Mouse (Mus musculus) midbrain, embryonic 10.5 days (tissue): ENCODE data around the gene Zfp143. TPM values are rescaled to one million over a fixed set of nuclear protein-coding genes. Genes with fewer than 3 reads are reported as not detected.
A peak's percentile ranks its signal among the peaks of the same experiment; 100 is the strongest.
"Not testable (repeated sequence)": the region's sequence is repeated elsewhere in the genome, so short reads cannot be mapped to it uniquely, and the experiment has no call there.

Source experiments
- DNase-seq: peaks from one replicate; pipeline ENCODE4 v3.0.0-alpha.2; 2017; ENCODE audit warnings: low spot score
- H3K27ac ChIP-seq: fragments of 300-500 bp; sonication (generic); replicated peaks from 2 replicates; pipeline ENCODE4 v1.5.1; 2016; ENCODE audit warnings: mild to moderate bottlenecking
- H3K27me3 ChIP-seq: fragments of 300-500 bp; sonication (generic); 2 replicates; pipeline ENCODE4 v1.6.1; 2016; ENCODE audit warnings: low read depth, mild to moderate bottlenecking; ENCODE audit not compliant: poor library complexity, severe bottlenecking
- H3K36me3 ChIP-seq: fragments of 300-500 bp; sonication (generic); 2 replicates; pipeline ENCODE4 v1.6.1; 2016; ENCODE audit warnings: mild to moderate bottlenecking, moderate library complexity
- H3K4me1 ChIP-seq: fragments of 300-500 bp; sonication (generic); 2 replicates; pipeline ENCODE4 v1.6.1; 2016
- H3K4me3 ChIP-seq: fragments of 300-500 bp; sonication (generic); 2 replicates; pipeline ENCODE4 v1.5.1; 2016; ENCODE audit warnings: mild to moderate bottlenecking, moderate library complexity
- H3K9me3 ChIP-seq: fragments of 300-500 bp; sonication (generic); replicated peaks from 2 replicates; pipeline ENCODE4 v1.6.1; 2016; ENCODE audit warnings: mild to moderate bottlenecking
- WGBS: fragments of 180-500 bp; shearing (Covaris S2); methylation state at CpG from one replicate; pipeline ENCODE4 v1.1.7; 2016; 5-methylcytosine and 5-hydroxymethylcytosine counted together
- polyA plus RNA-seq: library from polyadenylated mRNA; unstranded; fragments of >200 nt; fragmentation: Nextera tagmentation; extraction: Ambion mirVana; gene quantifications from 2 replicates; pipeline ENCODE4 v1.2.1, GENCODE M21; 2016

Zfp143 gene
- polyA plus RNA-seq: 26.9 and 31.0 TPM in 2 replicates

GRCm38 (mm10) chr7:110061199-110061751, at the start of gene Zfp143:
Gene Zfp143 (plus strand): TSS chr7:110061217.
- whole genome bisulfite sequencing: 0% methylated on average over 34 of the region's 34 CpGs
- Histone ChIP-seq H3K36me3 (peaks cover 60% of the 10 kb centered on the region), H3K27me3 (no peaks in the 10 kb centered on the region), H3K27ac (peak within 1 kb of the TSS; percentile 98), H3K4me1 (peaks cover 20% of the 10 kb centered on the region), H3K9me3 (no peaks in the 10 kb centered on the region), H3K4me3 (peak within 1 kb of the TSS; percentile 72)
- peak; percentile 100 for DNase-seq

DNA sequence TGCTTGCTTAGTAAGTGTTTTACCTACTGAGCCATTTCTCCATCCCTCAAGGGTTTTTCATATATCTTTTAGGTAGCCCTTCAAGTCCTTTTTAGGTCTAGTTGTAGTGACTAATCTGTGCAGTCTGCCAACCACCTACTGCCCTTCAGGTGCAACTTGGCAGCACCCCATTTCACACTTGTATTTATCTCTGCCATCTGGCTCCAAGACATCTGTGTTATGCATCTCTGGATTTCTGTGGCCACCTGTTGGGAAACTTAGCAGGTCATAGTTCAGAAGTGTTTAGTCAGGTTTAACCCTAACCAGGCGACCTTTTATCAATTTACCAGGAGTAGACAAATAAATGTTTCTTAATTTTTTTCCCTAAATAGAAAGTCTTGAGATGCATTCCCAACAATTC, 49.6 kb upstream of the Zfp143 start:
- 62% methylated on average over 1 of the region's 1 CpGs for WGBS
- no peaks in the 10 kb centered on the region for H3K27me3 ChIP-seq
- H3K4me3 ChIP-seq: no peak overlapping the region
- DNase-seq: no peak
- no peaks in the 10 kb centered on the region for H3K9me3 ChIP-seq
- H3K27ac ChIP-seq: no peak overlapping the region
- no peaks in the 10 kb centered on the region for H3K36me3 ChIP-seq
- no peaks in the 10 kb centered on the region for H3K4me1 ChIP-seq

- H3K4me1 ChIP-seq: peaks cover 5% of the 10 kb centered on the region
Measured at GRCm38 (mm10) chr7:110014272-110014671, 46.7 kb upstream of the Zfp143 start.

GRCm38 (mm10) chr7:110018117-110018630, 42.8 kb upstream of the Zfp143 start, which contains the start of gene Ipo7:
Gene Ipo7 (plus strand): TSS chr7:110018274.
- Histone ChIP-seq H3K4me3 (peak within 1 kb of the TSS; percentile 96), H3K27ac (peak within 1 kb of the TSS; percentile 96), H3K36me3 (peaks cover 24% of the 10 kb centered on the region), H3K4me1 (peaks cover 19% of the 10 kb centered on the region), H3K9me3 (no peaks in the 10 kb centered on the region), H3K27me3 (no peaks in the 10 kb centered on the region)
- peak; percentile 94 for DNase-seq
- under 1% methylated on average over 48 of the region's 48 CpGs for WGBS

More at GRCm38 (mm10) chr7:110014272-110014671, 46.7 kb upstream of the Zfp143 start:
- no peaks in the 10 kb centered on the region for H3K27me3 ChIP-seq
- WGBS: 85% methylated on average over 5 of the region's 5 CpGs
- H3K36me3 ChIP-seq: no peaks in the 10 kb centered on the region
- H3K4me3 ChIP-seq: no peak overlapping the region
- H3K9me3 ChIP-seq: no peaks in the 10 kb centered on the region
- no peak overlapping the region for H3K27ac ChIP-seq
- DNase-seq: no peak

DNA sequence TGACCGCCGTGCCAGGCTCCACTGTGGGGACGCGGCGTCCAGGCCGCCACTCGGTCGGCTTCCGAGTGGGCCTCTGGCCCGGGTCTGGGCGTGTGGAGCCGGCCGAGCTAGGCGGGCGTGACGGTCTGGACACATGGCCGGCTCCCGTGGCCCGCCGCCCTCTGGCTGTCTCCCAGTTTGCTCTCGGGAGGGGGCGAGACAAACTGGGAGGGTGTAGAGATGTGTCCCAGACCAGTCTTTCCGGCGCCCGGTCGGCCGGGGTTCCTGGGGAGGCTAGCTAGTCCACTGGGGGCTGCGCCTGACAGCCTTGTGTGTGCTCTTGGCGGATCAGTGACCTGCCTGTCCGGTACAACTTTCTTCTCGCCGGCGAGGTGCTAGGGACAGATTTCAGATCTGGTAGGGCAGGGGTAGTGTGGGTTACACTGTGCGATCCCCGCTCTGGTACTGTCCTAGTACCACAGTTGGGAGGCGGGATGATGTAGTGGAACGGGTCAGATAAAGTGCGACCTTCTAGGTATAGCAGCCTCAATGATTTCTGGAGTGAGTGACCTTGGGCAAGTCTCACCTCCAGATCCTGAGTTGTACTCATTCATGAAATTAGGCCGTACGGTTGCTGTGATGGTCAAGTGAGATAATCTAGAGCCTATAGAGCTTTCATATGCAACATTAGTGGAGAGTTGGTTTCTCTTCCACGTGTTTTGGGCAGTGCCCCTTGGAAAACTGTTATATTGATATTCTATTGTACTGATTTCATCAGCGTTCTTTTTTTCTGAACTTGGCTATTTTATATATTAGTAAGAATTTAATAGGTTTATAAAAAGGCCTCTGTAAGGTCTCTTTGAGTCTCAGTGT, 42.2 kb upstream of the Zfp143 start:
- H3K9me3 ChIP-seq: peaks cover under 1% of the 10 kb centered on the region; the same call in 1 of the 2 replicates
- peaks cover 31% of the 10 kb centered on the region for H3K36me3 ChIP-seq
- peak overlapping the region; percentile 96 for H3K4me3 ChIP-seq
- no peak for DNase-seq
- WGBS: under 1% methylated on average over 42 of the region's 42 CpGs
- H3K27me3 ChIP-seq: no peaks in the 10 kb centered on the region
- H3K27ac ChIP-seq: peak overlapping the region; percentile 96
- H3K4me1 ChIP-seq: peaks cover 19% of the 10 kb centered on the region

DNA sequence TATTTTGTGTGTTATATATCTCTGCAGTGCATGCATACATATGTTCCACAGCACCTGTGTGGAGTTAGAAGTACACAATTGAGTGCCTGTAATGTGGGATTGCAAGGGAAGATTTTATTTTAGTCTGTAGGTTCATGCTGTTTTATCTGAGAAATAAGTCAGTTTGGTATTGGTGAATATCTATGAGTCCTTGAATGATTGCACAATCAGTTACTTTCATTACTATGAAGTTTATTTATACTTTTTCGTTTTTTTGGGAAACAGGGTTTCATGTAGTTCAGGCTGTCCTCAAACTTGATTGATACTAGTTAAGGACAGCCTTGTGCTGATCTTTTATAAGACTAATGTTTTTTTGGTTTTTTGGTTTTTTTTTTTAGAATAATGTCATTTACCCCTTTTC, 37.5 kb upstream of the Zfp143 start:
- Histone ChIP-seq H3K4me1 (peaks cover 19% of the 10 kb centered on the region), H3K9me3 (peaks cover 9% of the 10 kb centered on the region), H3K36me3 (peaks cover 69% of the 10 kb centered on the region), H3K27ac (no peak overlapping the region), H3K27me3 (no peaks in the 10 kb centered on the region), H3K4me3 (no peak overlapping the region)
- WGBS: 91% methylated on average over 1 of the region's 1 CpGs
- no peak for DNase-seq

DNA sequence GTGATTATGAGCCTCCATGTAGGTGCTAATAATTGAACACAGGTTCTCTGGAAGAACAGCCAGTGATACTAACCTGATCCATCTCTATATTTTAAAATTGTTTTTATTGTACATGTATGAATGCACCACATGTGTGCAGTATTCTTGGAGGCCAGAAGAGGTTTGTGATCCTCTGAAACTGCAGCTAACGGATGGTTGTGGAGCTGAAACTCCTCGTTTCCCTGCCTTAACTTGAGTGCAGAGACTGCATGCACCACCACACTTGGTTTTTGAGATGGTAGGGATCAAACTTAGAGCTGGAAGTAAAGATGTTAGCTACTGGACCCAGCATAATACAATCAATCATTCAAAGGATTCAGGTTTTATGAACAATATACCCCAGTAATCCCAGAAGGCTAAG, 34.4 kb upstream of the Zfp143 start:
- no peak for DNase-seq
- Histone ChIP-seq H3K4me1 (no peaks in the 10 kb centered on the region), H3K9me3 (peaks cover 9% of the 10 kb centered on the region), H3K27ac (no peak overlapping the region), H3K4me3 (no peak overlapping the region), H3K27me3 (no peaks in the 10 kb centered on the region), H3K36me3 (peaks cover 91% of the 10 kb centered on the region)
- 83% methylated on average over 2 of the region's 2 CpGs for WGBS

DNA sequence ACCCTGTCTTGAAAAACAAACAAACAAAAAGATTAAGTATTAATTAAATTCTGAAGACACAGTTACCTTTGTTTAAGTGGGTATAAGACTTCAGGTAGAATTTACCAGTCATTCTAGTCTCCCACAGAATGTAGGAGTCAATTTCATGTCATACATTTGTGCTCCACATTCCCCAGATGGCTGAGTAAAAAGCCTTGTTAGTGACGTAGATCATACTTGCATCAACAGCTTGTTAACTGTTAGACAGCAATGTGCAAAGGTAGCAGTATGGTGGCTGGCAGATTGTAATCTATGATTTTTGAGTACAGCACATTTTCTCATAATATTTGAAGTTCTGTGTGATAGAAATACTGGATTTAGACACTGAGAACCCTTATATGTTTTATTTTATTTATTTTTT, 32.2 kb upstream of the Zfp143 start:
- no peaks in the 10 kb centered on the region for H3K27me3 ChIP-seq
- H3K27ac ChIP-seq: no peak overlapping the region
- no peak for DNase-seq
- WGBS: 95% methylated on average over 1 of the region's 1 CpGs
- no peaks in the 10 kb centered on the region for H3K4me1 ChIP-seq
- H3K4me3 ChIP-seq: no peak overlapping the region
- peaks cover 9% of the 10 kb centered on the region for H3K9me3 ChIP-seq
- peaks cover 91% of the 10 kb centered on the region for H3K36me3 ChIP-seq

DNA sequence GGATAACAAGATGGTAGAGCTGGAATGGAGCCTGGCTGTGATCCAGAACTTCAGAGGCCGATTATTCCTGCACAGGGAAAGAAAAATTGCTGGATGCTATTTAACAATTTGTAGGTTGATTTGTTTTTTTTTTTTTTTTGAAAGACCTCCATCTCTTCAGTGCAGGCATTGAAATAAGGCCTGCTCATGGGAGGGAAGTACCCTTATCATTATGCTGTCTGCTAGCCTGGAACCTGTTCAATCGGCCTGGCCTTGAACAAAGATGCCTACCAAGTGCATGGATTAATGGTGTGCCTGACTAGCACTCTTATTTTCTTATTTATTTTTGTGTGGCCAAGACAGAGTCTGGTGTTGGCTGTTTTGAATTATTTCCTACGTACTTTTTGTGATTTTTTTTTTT, 30.7 kb upstream of the Zfp143 start:
- no peaks in the 10 kb centered on the region for H3K4me1 ChIP-seq
- WGBS: 91% methylated on average over 3 of the region's 3 CpGs
- no peak overlapping the region for H3K27ac ChIP-seq
- no peak for DNase-seq
- H3K27me3 ChIP-seq: no peaks in the 10 kb centered on the region
- H3K36me3 ChIP-seq: peaks cover 90% of the 10 kb centered on the region
- H3K4me3 ChIP-seq: no peak overlapping the region
- H3K9me3 ChIP-seq: no peaks in the 10 kb centered on the region

DNA sequence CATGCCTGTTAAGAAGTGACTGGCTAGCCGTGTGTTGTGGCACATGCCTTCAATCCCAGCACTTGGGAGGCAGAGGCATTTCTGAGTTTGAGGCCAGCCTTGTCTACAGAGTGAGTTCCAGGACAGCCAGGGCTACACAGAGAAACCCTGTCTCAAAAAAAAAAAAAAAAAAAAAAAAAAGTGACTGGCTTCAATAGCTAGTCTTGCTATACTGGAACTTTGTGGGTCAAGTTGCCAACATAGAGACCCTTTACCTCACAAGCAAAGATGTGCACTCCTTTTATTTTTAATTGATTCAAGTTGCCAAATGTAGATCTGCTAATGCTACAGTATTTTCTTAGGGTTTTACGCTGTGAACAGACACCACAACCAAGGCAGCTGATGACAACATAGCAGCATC, 3.3 kb upstream of the Zfp143 start:
- Histone ChIP-seq H3K36me3 (peaks cover 74% of the 10 kb centered on the region), H3K4me1 (peaks cover 13% of the 10 kb centered on the region)
- not testable (repeated sequence) for H3K4me3 ChIP-seq, H3K27me3 ChIP-seq, H3K27ac ChIP-seq, DNase-seq, H3K9me3 ChIP-seq
- WGBS: 86% methylated on average over 2 of the region's 2 CpGs

DNA sequence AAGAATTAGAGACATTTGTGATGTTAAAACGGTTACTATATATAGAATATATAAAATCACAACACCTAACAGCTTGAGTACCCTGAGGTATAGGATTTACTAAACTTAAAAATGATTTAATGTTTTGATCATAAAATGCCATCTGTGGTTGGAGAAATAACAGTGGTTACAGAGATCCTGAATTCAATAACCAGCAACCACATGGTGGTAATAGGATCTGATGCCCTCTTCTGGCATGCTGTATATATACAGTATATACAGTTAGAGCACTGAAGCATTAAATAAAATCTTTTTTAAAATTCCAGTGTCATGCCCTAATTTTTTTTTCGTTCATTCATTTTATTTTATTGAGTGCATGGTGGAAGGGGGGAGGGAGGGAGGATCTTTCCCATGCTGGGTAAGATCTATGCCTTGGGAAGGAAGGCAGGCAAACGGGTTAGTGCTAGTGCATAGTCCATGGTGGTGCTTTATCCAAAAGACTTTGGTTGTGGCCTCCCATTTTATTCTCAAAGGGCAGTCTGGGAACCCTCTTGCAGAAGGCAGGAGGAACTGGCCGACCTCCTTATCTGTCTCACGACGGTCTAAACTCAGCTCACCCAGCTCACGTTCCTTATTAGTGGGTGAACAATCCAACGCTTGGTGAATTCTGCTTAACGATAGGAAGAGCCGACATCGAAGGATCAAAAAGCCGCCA, 1.8 kb upstream of the Zfp143 start:
- H3K4me3 ChIP-seq: peak overlapping the region; percentile 72; the same call in 1 of the 2 replicates
- H3K27ac ChIP-seq: no peak overlapping the region
- H3K36me3 ChIP-seq: peaks cover 68% of the 10 kb centered on the region
- no peaks in the 10 kb centered on the region for H3K27me3 ChIP-seq
- no peaks in the 10 kb centered on the region for H3K9me3 ChIP-seq
- H3K4me1 ChIP-seq: peaks cover 20% of the 10 kb centered on the region
- peak; percentile 23 for DNase-seq
- WGBS: 93% methylated on average over 12 of the region's 12 CpGs

GRCm38 (mm10) chr7:110060106-110060668, 830 bp upstream of the Zfp143 start:
- DNase-seq: no peak
- peak overlapping the region; percentile 72 for H3K4me3 ChIP-seq
- H3K27ac ChIP-seq: peak overlapping the region; percentile 98
- H3K4me1 ChIP-seq: peaks cover 20% of the 10 kb centered on the region
- H3K9me3 ChIP-seq: no peaks in the 10 kb centered on the region
- 23% methylated on average over 5 of the region's 5 CpGs for WGBS
- peaks cover 61% of the 10 kb centered on the region for H3K36me3 ChIP-seq
- H3K27me3 ChIP-seq: no peaks in the 10 kb centered on the region
